8 mouse cellular contexts compared by ENCODE assay signal in genomic region chr2:167630421-167630820, GRCm38 (mm10). TPM values are rescaled to one million over a fixed set of nuclear protein-coding genes. Genes with fewer than 3 reads are reported as not detected.
DNase-seq lines count a peak whose midpoint lies in the region; ATAC-seq and TF ChIP-seq lines count a peak whose summit lies in the region.

No protein-coding gene starts in this region.

- H3K27me3 ChIP-seq in thymus, adult 2 months (ENCODE audit: control insufficient read depth, insufficient read depth, low read length), result no peaks in the 10 kb centered on the region
- no peaks in the 10 kb centered on the region for H3K27me3 ChIP-seq in liver, embryonic 13.5 days

- no peak for TF ChIP-seq CTCF in thymus, adult 2 months (IDR thresholded peaks at IDR 0.05; ENCODE audit: borderline replicate concordance, control insufficient read depth, extremely low read depth, insufficient read depth, low read length, poor library complexity)

- 70% methylated on average over 5 of the region's 5 CpGs for WGBS in thymus, adult 2 months
- 42% methylated on average over 5 of the region's 5 CpGs for WGBS in liver, embryonic 13.5 days (ENCODE audit: insufficient replicate concordance)

- TF ChIP-seq POLR2A in thymus, adult 2 months (IDR thresholded peaks at IDR 0.05; ENCODE audit: control insufficient read depth, extremely low read depth, insufficient read depth, low read length, poor library complexity), result no peak

- H3K36me3 ChIP-seq in thymus, adult 2 months (ENCODE audit: control insufficient read depth, insufficient read depth, low read length), result no peaks in the 10 kb centered on the region
- peaks cover 33% of the 10 kb centered on the region for H3K36me3 ChIP-seq in liver, embryonic 13.5 days

- DNase-seq in cerebellum, adult 9-10 months, result peak; percentile 57
- no peak for DNase-seq in cerebellum, adult 11 months
- no peak for DNase-seq in thymus, adult 2 months
- DNase-seq in thymus, postnatal 0 days (ENCODE audit: low spot score), result no peak
- peak; percentile 27 for DNase-seq in liver, embryonic 13.5 days
- no peak for DNase-seq in adrenal gland, postnatal 10 days
- DNase-seq in urinary bladder, postnatal 14 days (ENCODE audit: low spot score), result no peak
- no peak for DNase-seq in adrenal gland, adult 18-20 months (ENCODE audit: low spot score in 2 of 2)

- no peak for ATAC-seq in liver, embryonic 13.5 days (ENCODE audit: low read depth)

- H3K4me1 ChIP-seq in thymus, adult 2 months (replicated peaks; ENCODE audit: control insufficient read depth, insufficient read depth, low read length), result peaks cover 33% of the 10 kb centered on the region
- peaks cover 85% of the 10 kb centered on the region for H3K4me1 ChIP-seq in liver, embryonic 13.5 days (replicated peaks)

- peak overlapping the region; percentile 79 for H3K4me3 ChIP-seq in thymus, adult 2 months (ENCODE audit: control insufficient read depth, insufficient read depth, low read length)
- H3K4me3 ChIP-seq in liver, embryonic 13.5 days (replicated peaks), result peak overlapping the region; percentile 97

- peak overlapping the region; percentile 93 for H3K4me2 ChIP-seq in liver, embryonic 13.5 days

- no peaks in the 10 kb centered on the region for H3K9me3 ChIP-seq in liver, embryonic 13.5 days (replicated peaks)

- H3K9ac ChIP-seq in liver, embryonic 13.5 days, result peak overlapping the region; percentile 100

- H3K27ac ChIP-seq in thymus, adult 2 months (ENCODE audit: control insufficient read depth, insufficient read depth, low read length), result no peak overlapping the region
- peak overlapping the region; percentile 100 for H3K27ac ChIP-seq in liver, embryonic 13.5 days

RNA-seq across cellular contexts. Expression of gene Ube2v1, which starts 1.5 kb away (rescaled TPM):
- 161 and 174 TPM in 2 replicates for polyA plus RNA-seq in thymus, adult 2 months (2012; rRNA removed)
- polyA plus RNA-seq in thymus, postnatal 0 days (2015; fragmentation: Nextera tagmentation; extraction: Ambion mirVana), result 215 and 236 TPM in 2 replicates
- 205 and 229 TPM in 2 replicates for polyA plus RNA-seq in liver, embryonic 13.5 days (2015; fragmentation: Nextera tagmentation; extraction: Ambion mirVana)
- total RNA-seq in adrenal gland, postnatal 10 days (2021), result 100 to 1,000 TPM; 159 to 162 TPM
- 100 to 1,000 TPM; 184 to 195 TPM for total RNA-seq in adrenal gland, adult 18-20 months (2021)

RNA-seq across cellular contexts. Expression of gene Gm20431, which starts 30.9 kb away (rescaled TPM):
- polyA plus RNA-seq in thymus, adult 2 months (2012; rRNA removed), result 9.5 and 15.3 TPM in 2 replicates
- polyA plus RNA-seq in thymus, postnatal 0 days (2015; fragmentation: Nextera tagmentation; extraction: Ambion mirVana), result 6.7 and 7.1 TPM in 2 replicates
- 2.9 TPM in 1 of 2 replicates, not detected in the other for polyA plus RNA-seq in liver, embryonic 13.5 days (2015; fragmentation: Nextera tagmentation; extraction: Ambion mirVana)
- total RNA-seq in adrenal gland, postnatal 10 days (2021), result 10 to 100 TPM; 16.4 to 17.5 TPM
- total RNA-seq in adrenal gland, adult 18-20 months (2021), result 10 to 100 TPM; 11.6 to 15.2 TPM

RNA-seq across cellular contexts. Expression of gene Cebpb, which starts 58.3 kb away (rescaled TPM):
- polyA plus RNA-seq in thymus, adult 2 months (2012; rRNA removed), result 69.6 and 135 TPM in 2 replicates
- polyA plus RNA-seq in thymus, postnatal 0 days (2015; fragmentation: Nextera tagmentation; extraction: Ambion mirVana), result 7.3 and 7.8 TPM in 2 replicates
- polyA plus RNA-seq in liver, embryonic 13.5 days (2015; fragmentation: Nextera tagmentation; extraction: Ambion mirVana), result 6.3 and 7.4 TPM in 2 replicates
- 100 to 1,000 TPM; 269 to 439 TPM for total RNA-seq in adrenal gland, postnatal 10 days (2021)
- 100 to 1,000 TPM; 433 to 502 TPM for total RNA-seq in adrenal gland, adult 18-20 months (2021)

RNA-seq across cellular contexts. Expression of gene Tmem189, which starts 59.2 kb away (rescaled TPM):
- 209 and 215 TPM in 2 replicates for polyA plus RNA-seq in thymus, adult 2 months (2012; rRNA removed)
- polyA plus RNA-seq in thymus, postnatal 0 days (2015; fragmentation: Nextera tagmentation; extraction: Ambion mirVana), result 43.7 and 47.7 TPM in 2 replicates
- 16.1 and 17.1 TPM in 2 replicates for polyA plus RNA-seq in liver, embryonic 13.5 days (2015; fragmentation: Nextera tagmentation; extraction: Ambion mirVana)
- 10 to 100 TPM; 31.2 to 33.5 TPM for total RNA-seq in adrenal gland, postnatal 10 days (2021)
- total RNA-seq in adrenal gland, adult 18-20 months (2021), result 10 to 100 TPM; 21.4 to 26.6 TPM

Comparison
In these comparisons a context has a peak if more than half of its experiments do, and no peak if none do; other contexts are left out.
1. DNase-seq: peak in cerebellum, adult 9-10 months (single experiment) and liver, embryonic 13.5 days (single experiment); none in cerebellum, adult 11 months (single experiment), thymus, adult 2 months (single experiment), thymus, postnatal 0 days (single experiment), adrenal gland, postnatal 10 days (single experiment), urinary bladder, postnatal 14 days (single experiment) and adrenal gland, adult 18-20 months (0 of 2).